Mouse (Mus musculus) frontal cortex, adult (tissue): Measurements from ENCODE around the gene Abhd17a.

ENCODE experiments used
- ATAC-seq: cut with Nextera tagmentation; 2 replicates; pipeline ENCODE4 v1.9.2; 2017; ENCODE audit warnings: mild to moderate bottlenecking, moderate library complexity, mixed read lengths; ENCODE audit not compliant: low TSS enrichment

The Abhd17a gene

GRCm38 (mm10) chr10:80546945-80547344 is 43.2 kb downstream of the Abhd17a start:
- no peak for ATAC-seq

- no peak for ATAC-seq
Measured at GRCm38 (mm10) chr10:80545590-80545989, 44.6 kb downstream of the Abhd17a start.

GRCm38 (mm10) chr10:80543873-80544272 is 46.3 kb downstream of the Abhd17a start:
- peak; percentile 33; the same call in 1 of the 2 replicates for ATAC-seq

GRCm38 (mm10) chr10:80539493-80539892 is 50.6 kb downstream of the Abhd17a start:
- ATAC-seq: no peak

- ATAC-seq: no peak
Measured at GRCm38 (mm10) chr10:80538710-80539394, 51.3 kb downstream of the Abhd17a start, which contains the start of gene Atp8b3. Gene Atp8b3, minus strand, starts transcription at chr10:80539124.

GRCm38 (mm10) chr10:80538180-80538579 is 52.0 kb downstream of the Abhd17a start:
- no peak for ATAC-seq

- ATAC-seq: no peak
Measured at GRCm38 (mm10) chr10:80535711-80536110, 54.4 kb downstream of the Abhd17a start.

- no peak for ATAC-seq
Measured at GRCm38 (mm10) chr10:80535071-80535470, 55.1 kb downstream of the Abhd17a start.

GRCm38 (mm10) chr10:80533704-80534103 is 56.4 kb downstream of the Abhd17a start:
- ATAC-seq: no peak
